Mouse (Mus musculus): ENCODE results near the gene Tex28. TPM values are rescaled to one million over a fixed set of nuclear protein-coding genes. Genes with fewer than 3 reads are reported as not detected.

Tex28 gene
- polyA plus RNA-seq, 1 experiment from 2014 or later, result not detected

Other genes with a start within 250 kb of the Tex28 start
- 3.7 and 4.1 TPM in 2 replicates for gene Arhgap4, start 246.0 kb downstream of the Tex28 start, polyA plus RNA-seq (2015; fragmentation: Nextera tagmentation; extraction: Ambion mirVana)
- 163 and 169 TPM in 2 replicates for gene Naa10, start 245.9 kb downstream of the Tex28 start, polyA plus RNA-seq (2015; fragmentation: Nextera tagmentation; extraction: Ambion mirVana)
- 154 and 197 TPM in 2 replicates for gene Renbp, start 237.0 kb downstream of the Tex28 start, polyA plus RNA-seq (2015; fragmentation: Nextera tagmentation; extraction: Ambion mirVana)
- gene Hcfc1, start 201.5 kb downstream of the Tex28 start, polyA plus RNA-seq (2015; fragmentation: Nextera tagmentation; extraction: Ambion mirVana), result 43.0 and 45.6 TPM in 2 replicates
- 53.9 and 64.9 TPM in 2 replicates for gene Irak1, start 143.9 kb downstream of the Tex28 start, polyA plus RNA-seq (2015; fragmentation: Nextera tagmentation; extraction: Ambion mirVana)
- not detected in 2 replicates for gene Opn1mw, start 40.4 kb downstream of the Tex28 start, polyA plus RNA-seq (2015; fragmentation: Nextera tagmentation; extraction: Ambion mirVana)
- gene Mecp2, start 32.5 kb downstream of the Tex28 start, polyA plus RNA-seq (2015; fragmentation: Nextera tagmentation; extraction: Ambion mirVana), result 10.7 and 10.9 TPM in 2 replicates
- not detected in 2 replicates for gene Tktl1, start 9.4 kb upstream of the Tex28 start, polyA plus RNA-seq (2015; fragmentation: Nextera tagmentation; extraction: Ambion mirVana)
- gene Flna, start 82.0 kb upstream of the Tex28 start, polyA plus RNA-seq (2015; fragmentation: Nextera tagmentation; extraction: Ambion mirVana), result 274 and 316 TPM in 2 replicates
- gene Emd, start 86.8 kb upstream of the Tex28 start, polyA plus RNA-seq (2015; fragmentation: Nextera tagmentation; extraction: Ambion mirVana), result 21.7 and 25.7 TPM in 2 replicates
- gene Rpl10, start 103.0 kb upstream of the Tex28 start, polyA plus RNA-seq (2015; fragmentation: Nextera tagmentation; extraction: Ambion mirVana), result 818 and 879 TPM in 2 replicates
- 74.9 and 81.1 TPM in 2 replicates for gene Taz, start 114.1 kb upstream of the Tex28 start, polyA plus RNA-seq (2015; fragmentation: Nextera tagmentation; extraction: Ambion mirVana)
- 11.0 TPM in 2 replicates for gene Dnase1l1, start 114.5 kb upstream of the Tex28 start, polyA plus RNA-seq (2015; fragmentation: Nextera tagmentation; extraction: Ambion mirVana)
- 120 and 126 TPM in 2 replicates for gene Atp6ap1, start 129.3 kb upstream of the Tex28 start, polyA plus RNA-seq (2015; fragmentation: Nextera tagmentation; extraction: Ambion mirVana)
- 158 and 168 TPM in 2 replicates for gene Gdi1, start 137.2 kb upstream of the Tex28 start, polyA plus RNA-seq (2015; fragmentation: Nextera tagmentation; extraction: Ambion mirVana)
- gene Fam50a, start 145.2 kb upstream of the Tex28 start, polyA plus RNA-seq (2015; fragmentation: Nextera tagmentation; extraction: Ambion mirVana), result 58.8 and 60.0 TPM in 2 replicates
- gene Plxna3, start 161.2 kb upstream of the Tex28 start, polyA plus RNA-seq (2015; fragmentation: Nextera tagmentation; extraction: Ambion mirVana), result 7.3 and 8.5 TPM in 2 replicates
- gene Lage3, start 185.8 kb upstream of the Tex28 start, polyA plus RNA-seq (2015; fragmentation: Nextera tagmentation; extraction: Ambion mirVana), result 91.5 and 104 TPM in 2 replicates
- gene Ubl4a, start 205.4 kb upstream of the Tex28 start, polyA plus RNA-seq (2015; fragmentation: Nextera tagmentation; extraction: Ambion mirVana), result 65.1 and 66.8 TPM in 2 replicates
- gene Slc10a3, start 205.5 kb upstream of the Tex28 start, polyA plus RNA-seq (2015; fragmentation: Nextera tagmentation; extraction: Ambion mirVana), result 15.9 and 16.6 TPM in 2 replicates
- 29.5 and 32.0 TPM in 2 replicates for gene Fam3a, start 225.4 kb upstream of the Tex28 start, polyA plus RNA-seq (2015; fragmentation: Nextera tagmentation; extraction: Ambion mirVana)
- gene Ikbkg, start 225.5 kb upstream of the Tex28 start, polyA plus RNA-seq (2015; fragmentation: Nextera tagmentation; extraction: Ambion mirVana), result 18.4 and 19.7 TPM in 2 replicates